Mouse (Mus musculus): Measurements from ENCODE around the gene Zmynd19. TPM values are rescaled to one million over a fixed set of nuclear protein-coding genes. Genes with fewer than 3 reads are reported as not detected.

The Zmynd19 gene
- 55.2 and 55.5 TPM in 2 replicates for total RNA-seq (2017)

DNA sequence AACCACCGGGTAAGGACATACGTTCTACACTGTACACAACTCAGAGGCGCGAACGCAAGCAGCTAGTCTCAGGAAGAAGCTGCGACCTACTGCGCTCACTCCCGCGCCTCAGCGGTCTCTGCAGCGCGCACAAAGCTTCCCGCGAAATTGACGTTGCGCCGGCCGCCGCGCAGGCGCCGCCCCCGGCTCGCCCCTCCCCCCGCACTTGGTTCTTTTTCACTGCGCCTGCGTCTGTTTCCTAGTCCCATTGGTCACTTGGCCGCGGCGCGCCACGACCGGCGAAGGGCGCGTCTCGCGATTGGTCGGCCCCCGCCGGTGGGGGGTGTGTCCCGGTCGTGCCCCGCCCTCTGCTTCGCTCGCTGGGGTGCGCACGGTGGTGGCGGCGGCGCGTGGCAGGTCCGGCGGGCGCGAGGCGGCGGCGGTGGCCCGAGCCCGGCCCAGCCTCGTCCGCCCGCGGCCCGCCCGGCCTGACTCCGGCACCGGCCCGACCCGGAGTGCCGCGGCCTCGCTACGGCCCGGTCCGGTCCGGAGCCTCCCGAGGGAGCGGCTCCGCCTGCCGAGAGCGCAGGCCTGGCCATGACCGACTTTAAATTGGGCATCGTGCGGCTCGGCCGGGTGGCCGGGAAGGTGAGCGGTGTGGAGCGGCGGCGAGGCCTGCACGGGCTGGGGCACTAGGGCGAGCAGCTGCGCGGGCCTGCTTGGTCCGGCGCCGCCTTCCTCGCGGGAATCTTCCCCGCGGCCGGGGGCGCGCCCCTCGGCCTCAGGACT lies at the start of gene Zmynd19:
Gene Zmynd19, plus strand, starts transcription at position 372 of the 768 bp plus-strand sequence.
- ATAC-seq (replicated peaks; ENCODE audit: low read depth, poor library complexity, severe bottlenecking) = peak; percentile 97

DNA sequence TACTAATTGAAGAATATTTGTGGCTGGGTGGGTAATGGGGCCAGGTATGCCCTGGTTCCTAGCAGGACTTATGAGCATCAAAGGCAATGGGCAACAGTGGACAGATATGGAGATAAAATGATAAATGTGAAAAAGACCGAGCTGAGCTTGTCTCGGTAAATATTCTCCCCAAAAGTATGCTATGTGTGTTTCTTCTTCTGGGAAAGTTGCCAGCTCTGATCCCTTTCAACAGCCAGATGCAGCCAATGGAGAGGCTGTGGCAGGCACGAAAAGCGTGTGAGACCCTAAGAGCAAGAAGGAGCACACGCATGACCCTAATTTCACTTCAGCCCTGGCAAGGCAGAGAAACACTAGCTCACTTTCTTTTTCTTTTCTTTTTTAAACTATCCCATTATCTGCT lies 48.5 kb upstream of the Zmynd19 start:
- ATAC-seq (replicated peaks; ENCODE audit: low read depth, poor library complexity, severe bottlenecking) = no peak

DNA sequence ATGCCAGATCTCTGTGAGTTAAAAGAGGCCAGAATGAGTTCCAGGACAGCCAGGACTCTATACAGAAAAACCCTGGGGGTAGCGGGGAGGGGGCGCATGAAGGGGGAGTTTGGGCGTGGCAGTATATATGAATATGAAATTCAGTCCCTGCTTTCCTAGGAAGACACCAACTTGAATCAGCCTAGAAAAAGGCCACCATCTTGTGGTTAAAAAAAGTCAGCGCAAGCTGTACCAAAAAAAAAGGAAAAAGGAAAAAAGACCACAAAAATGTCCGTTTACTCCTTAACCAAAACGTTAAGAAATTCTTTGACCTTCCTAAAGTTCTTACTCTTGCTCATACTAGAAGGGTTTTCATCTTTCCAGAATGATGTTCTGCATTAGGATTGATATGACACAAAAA lies 46.6 kb upstream of the Zmynd19 start:
- no peak for ATAC-seq (replicated peaks; ENCODE audit: low read depth, poor library complexity, severe bottlenecking)

DNA sequence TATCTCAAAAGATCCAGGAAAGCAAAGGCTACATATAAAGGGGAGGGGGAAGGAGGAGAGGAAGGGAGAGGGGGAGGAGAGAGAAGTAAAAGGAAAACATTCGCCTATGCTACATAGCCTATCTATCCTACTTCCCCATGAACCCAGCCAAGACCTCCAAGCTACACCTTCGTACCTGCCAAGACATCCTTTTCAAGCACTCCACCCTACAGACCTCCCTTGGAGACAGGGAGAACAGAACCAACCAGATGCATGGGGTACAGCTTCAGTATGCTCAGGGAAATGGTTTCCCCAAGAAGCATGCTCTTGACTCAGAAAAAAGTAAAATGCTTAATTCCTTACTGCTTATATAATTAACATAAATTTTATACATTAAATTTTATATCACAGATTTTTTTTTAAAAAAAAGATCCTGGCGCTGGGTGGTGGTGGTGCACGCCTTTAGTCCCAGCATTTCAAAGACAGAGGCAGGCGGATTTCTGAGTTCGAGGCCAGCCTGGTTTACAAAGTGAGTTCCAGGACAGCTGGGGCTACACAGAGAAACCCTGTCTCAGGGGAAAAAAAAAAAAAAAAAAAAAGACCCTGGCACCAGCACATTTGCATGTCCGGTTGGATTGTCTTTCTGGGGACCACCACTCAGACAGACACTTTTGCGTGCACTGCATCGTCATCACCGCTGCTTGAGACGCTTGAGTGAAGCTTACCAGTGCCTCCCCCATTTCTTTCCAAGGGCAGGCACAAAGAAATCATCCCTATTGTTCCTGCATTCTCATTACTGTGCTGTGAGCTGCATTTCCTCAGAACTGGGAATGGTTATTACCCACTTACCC lies 44.6 kb upstream of the Zmynd19 start:
- ATAC-seq (replicated peaks; ENCODE audit: low read depth, poor library complexity, severe bottlenecking) = no peak

DNA sequence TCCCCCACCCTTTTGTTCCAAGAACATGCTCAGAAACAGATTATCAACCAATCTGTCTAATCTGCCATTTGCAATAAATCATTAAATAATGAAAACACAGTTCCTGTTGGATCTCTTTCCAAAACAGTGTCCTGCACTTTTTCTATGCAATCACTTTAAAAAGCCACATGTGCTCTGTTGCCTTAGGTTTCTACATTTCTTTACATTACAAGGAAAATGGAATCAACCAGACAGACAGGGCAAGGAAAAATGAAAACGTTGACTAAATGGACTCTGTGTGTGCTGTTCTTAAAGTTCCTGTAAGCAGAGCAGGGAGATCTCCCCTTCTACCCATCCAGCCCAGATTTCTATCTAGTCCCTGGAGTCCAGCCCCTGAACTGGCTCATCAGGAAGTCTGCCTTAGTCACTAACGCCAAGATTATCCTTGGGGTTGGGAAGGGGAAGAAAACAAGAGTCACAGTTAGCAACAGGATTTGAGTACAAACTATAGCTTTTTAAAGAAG lies 43.9 kb upstream of the Zmynd19 start:
- ATAC-seq (replicated peaks; ENCODE audit: low read depth, poor library complexity, severe bottlenecking) = no peak

DNA sequence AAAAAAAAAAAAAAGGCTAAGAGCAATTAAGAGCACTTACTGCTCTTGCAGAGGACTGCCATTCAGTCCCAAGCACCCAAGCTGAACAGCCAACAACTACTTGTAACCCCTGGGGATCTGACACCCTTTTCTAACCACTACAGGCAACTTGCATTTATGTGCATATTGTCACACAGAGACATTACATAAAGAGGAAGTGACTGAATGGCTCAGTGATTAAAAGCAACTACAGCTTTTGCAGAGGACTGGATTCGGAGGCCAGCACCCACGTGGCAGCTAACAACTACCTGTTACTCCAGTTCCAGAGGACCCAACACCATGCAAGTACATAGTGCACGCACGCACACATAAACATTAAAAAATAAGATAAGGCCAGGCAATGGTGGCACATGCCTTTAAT lies 39.1 kb upstream of the Zmynd19 start:
- ATAC-seq (replicated peaks; ENCODE audit: low read depth, poor library complexity, severe bottlenecking) = peak; percentile 77

DNA sequence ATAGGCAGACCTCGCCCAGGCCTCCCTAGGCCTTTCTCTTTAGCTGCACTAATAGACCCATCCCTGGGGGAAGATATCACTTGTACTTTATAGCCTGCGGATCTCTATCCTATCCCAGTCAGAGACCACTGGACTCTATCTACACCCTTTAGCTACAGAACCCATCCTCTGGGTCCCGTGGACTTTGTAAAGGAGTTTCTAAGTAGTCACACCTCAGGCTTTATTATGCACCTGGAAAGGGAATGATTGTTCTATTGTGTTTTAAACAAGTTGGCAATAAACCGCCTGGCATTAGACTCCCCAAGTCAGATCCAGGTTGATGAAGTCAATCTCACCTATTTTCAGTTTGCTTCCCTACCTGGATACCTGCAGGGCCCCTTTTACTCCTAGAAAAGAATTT lies 37.4 kb upstream of the Zmynd19 start:
- ATAC-seq (replicated peaks; ENCODE audit: low read depth, poor library complexity, severe bottlenecking) = no peak

DNA sequence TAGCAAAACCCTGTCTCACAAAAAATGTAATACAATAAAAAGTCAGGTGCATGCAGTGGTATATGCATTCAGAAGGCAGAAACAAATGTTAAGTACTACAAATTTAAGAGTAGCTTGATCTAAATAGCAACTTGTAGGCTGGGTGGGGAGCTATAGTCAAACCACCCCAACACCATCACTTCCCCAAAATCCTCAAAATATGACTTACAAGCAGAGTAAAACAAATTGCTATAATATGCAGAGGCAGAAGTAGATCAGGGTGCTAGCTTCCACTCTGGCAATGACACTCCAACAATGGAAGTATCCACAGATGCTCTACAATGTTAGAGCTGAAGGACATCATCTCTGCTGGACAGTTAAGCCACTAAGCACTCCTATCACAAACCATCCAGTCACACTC lies 37.0 kb upstream of the Zmynd19 start:
- ATAC-seq (replicated peaks; ENCODE audit: low read depth, poor library complexity, severe bottlenecking) = no peak

DNA sequence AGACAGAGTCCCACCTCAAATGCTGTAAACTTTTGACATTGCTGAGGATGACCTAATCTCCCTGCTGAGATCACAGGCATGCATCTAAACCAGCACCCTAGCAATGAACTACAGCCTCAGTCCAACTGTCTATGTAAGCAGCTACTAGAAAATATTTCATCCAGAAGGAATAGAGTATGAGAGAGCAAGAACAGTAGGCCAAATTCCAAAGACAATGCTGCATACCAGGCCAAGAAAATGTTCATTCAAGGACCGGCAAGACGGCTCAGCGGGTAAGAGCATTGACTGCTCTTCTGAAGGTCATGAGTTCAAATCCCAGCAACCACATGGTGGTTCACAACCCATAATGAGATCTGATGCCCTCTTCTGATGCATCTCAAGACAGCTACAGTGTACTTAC lies 34.8 kb upstream of the Zmynd19 start:
- ATAC-seq (replicated peaks; ENCODE audit: low read depth, poor library complexity, severe bottlenecking) = no peak

DNA sequence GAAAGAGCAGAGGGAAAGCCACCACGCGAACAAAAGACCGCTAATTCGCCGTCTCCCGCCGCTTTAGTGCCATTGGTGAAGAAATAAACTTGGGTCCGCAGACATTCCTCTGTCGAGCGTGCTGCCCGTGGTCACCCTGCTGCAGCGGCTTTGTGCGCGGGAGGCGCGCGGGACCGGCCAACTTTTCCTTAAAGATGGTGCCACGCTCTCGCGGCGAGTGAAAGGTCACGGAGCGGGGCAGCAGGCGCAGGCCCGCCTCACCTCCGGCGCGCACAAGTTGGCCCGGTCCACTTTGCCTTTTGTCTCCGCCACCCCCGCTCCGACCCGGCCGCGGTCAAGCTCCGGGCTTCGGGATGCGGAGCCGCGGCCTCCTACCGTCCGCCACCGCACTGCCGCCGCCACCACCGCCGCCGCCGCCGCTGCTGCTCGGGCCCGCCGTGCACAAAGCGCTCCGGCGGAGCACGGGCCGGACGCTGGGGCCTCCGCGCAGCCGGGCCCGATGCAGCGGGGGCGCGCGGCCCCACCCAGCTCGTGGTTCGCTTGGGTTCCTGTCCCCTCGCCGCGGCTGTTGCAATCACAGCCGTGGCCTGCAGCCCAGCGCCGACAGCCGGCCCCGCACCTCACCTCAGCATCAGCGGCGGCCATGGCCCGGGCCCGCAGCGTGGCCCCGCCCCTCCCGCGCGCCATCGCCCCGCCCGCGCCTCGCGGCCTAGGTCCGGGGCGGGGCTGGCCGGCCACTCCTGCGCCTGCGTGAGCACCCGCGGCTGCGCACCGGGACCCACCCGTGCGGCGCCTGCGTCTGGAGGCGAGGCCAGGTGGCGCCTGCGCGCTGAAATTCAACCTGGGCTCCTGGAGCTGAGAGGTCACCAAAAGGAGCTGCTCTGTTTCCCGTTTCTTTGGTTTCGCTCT lies 30.4 kb upstream of the Zmynd19 start, which contains the start of gene Ehmt1:
Gene Ehmt1, minus strand, starts transcription at position 685 of the 909 bp plus-strand sequence.
- ATAC-seq (replicated peaks; ENCODE audit: low read depth, poor library complexity, severe bottlenecking) = peak; percentile 88

DNA sequence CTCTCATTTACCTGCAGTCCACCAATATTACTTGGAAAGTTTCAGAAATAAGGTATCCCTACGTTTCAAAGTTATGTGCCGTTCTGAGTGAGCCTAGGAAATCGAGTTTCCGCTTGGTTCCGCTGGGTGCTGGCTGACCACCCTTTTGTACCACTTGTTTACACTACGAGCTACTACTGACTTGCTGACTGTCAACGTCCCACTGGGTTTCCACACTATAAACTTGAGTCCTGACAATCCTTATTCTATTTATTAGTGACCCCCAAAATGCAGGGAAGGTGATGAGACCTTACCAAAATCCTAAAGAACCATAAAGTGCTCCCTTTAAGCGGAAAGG lies 29.8 kb upstream of the Zmynd19 start:
- ATAC-seq (replicated peaks; ENCODE audit: low read depth, poor library complexity, severe bottlenecking) = peak; percentile 61

DNA sequence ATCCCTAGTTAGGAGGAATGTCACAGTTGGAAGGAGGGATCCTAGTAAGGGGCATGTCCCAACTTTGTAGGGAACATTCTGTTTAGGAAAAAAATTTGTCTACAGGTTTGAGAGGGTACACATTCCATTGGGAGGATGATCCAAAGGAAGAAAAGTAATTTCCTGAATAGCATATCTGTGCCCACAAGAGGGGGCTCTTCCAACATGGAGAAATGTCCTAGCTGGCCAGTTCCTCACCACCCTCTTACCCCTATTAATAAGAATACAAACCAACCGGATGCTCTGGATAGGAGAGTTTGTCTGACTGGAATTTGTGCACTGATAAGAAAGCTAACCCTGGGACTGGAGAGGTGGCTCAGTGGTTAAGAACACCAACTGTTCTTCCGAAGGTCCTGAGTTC lies 26.0 kb upstream of the Zmynd19 start:
- ATAC-seq (replicated peaks; ENCODE audit: low read depth, poor library complexity, severe bottlenecking) = 0 out of 2 replicates have a peak, but pooled peaks have one; percentile 10

DNA sequence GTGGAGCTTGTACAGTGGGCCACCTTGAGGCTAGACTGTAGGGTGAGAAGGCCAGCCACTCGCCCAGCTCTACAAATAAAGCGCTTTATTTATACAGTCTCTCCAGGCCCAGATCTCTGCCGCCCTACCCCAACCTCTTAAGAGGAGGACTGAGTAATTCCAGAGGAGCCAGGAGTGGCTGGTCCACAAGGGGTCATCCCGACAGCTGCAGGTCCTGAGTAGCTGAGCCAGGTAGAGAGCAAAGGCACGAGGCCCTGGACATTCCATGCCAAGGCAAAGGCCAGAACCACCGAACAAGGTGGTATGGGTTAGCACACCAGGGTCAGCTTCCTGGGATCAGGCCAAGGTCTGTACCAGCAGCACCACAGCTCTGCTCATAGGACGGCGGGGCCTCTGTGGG lies 24.3 kb upstream of the Zmynd19 start:
- ATAC-seq (replicated peaks; ENCODE audit: low read depth, poor library complexity, severe bottlenecking) = no peak

DNA sequence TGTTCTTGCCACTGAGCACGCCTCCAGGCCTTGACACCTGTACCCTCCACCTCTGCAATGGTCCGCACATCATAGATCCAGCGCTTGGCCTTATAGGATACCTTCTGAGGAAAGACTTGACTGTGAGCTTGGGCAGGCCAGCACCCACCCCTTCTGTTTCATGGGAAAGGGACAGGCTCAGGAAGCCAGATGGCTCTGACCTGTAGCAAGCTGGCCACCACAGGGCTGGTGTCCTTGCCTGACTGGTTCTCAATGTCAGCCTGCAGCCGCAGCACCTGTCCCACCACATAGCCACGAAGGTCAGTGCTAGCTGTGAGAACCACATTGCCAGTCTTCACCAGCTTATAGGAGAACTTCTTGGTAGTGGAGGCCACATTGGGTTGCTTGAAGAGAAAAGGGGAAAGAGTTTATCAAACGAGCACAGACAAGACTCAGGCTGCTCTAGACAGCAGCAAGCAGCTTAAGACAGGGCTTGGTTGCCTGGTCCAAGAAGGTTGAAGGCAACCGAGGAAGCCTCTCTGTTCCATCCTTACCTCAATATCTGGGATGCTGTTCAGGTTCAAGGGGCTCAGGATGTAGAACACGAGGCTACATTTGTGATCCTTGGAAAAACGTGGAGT lies 23.1 kb upstream of the Zmynd19 start:
- ATAC-seq (replicated peaks; ENCODE audit: low read depth, poor library complexity, severe bottlenecking) = no peak

DNA sequence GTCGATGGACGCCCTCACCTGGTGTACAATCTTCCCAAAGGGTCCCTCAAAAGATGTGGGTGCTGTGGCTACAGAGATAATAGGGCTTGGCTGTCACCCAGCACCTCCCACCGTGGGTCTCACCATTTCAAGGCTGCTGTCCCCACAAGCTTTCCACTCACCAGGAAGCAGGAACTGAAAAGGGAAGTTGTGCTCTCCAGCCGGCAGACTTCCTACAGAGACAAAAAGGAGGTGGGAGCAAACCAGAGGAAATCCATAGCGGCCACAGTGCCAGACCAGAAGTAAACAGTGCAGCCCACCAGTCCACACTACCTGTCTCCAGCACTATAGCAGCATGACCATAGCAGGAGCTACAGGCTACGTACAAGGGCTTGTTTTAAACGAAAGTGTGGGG lies 22.6 kb upstream of the Zmynd19 start:
- peak; percentile 57 for ATAC-seq (replicated peaks; ENCODE audit: low read depth, poor library complexity, severe bottlenecking)

DNA sequence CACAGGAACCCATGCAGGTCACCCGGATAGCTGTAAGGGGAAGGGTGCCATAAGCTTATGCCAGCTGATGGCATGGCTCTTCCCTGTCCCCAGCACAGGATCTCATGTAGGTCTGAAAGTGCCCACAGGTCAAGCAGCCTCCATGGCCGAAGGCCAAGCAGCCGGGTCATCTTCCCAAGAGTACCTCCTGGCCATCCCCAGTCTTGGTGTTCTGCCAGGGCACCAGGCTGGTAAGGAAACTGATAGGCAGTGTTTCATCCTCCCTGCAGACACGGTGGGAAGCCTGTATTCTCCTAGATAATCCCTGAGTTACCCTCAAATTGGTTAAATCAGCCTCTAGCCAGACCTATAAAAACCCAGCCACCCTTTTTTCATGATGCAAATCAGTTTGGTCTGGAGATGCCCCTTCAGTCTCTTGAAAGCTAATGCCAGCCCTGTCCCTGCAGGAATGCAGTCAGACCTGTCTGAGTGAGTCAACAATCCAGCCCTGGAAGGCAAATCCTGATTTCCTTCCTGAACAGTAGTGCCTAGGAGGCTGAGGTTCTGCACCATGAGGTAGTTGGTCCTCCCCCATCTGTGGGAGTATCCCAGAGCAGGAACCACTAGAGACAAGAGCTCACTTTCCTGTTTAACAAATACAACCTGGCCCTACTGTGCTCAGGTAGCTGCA lies 21.6 kb upstream of the Zmynd19 start:
- no peak for ATAC-seq (replicated peaks; ENCODE audit: low read depth, poor library complexity, severe bottlenecking)

DNA sequence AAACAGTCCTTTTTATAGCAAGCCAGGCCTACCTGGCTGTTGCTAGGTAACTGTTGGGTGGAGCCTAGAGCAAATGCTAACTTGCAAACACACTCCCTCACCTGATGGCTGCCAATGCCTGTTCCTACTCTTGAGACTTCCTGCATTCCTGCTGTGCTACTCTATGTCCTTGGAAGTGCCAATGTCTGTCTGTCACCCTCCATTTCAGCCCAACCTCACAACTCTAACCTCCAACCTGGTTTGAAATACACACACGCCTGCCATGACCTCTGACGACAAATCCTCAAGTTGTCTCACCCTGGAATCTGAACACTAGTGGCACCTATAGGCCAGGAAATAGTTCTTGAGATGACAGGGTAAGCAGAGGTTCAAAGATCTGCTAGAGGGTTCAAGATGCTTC lies 20.5 kb upstream of the Zmynd19 start:
- ATAC-seq (replicated peaks; ENCODE audit: low read depth, poor library complexity, severe bottlenecking) = no peak

DNA sequence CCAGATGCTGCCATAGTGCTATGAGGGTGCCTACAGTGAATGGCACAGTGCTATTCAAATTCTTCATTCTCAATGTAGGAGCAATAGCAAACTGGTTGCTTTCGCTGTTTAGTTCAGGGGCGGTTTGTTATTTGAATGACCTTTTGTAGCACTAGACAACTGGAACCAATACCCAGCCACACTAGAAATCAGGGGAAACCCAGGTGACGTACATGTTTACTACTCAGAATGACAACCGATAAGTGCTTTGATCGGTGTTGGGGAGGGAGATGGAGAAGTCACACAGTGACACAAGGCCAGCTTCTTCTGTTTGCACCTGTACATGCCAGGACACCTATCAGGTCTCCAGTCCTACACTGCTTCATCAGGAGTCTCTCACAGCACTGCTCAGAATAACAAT lies 20.0 kb upstream of the Zmynd19 start:
- no peak for ATAC-seq (replicated peaks; ENCODE audit: low read depth, poor library complexity, severe bottlenecking)

DNA sequence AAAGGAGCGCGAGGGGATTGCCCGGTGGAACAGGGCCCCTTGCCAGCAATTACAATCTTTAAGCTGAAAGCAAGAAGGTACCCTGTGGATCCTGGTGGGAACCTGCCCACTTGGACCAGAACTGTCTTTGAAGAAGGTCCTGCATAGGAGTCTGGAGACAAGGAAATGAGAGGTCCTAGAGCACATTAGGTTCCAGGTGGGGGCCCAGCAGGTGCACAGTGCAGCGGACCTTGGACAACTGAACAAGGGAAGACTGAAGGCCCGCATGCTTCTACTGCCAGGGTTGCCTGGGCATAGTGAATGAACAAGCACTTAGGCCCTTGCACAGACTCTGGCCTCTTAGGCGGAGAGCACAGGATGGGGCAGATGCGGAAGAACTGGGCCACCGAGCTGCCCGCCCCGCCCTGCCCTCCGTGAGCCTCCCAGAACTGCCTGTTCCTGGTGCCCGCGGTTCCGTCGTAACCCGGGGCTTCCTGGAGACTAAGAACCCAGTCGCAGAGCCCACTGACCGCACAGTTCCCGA lies 15.1 kb upstream of the Zmynd19 start:
- ATAC-seq (replicated peaks; ENCODE audit: low read depth, poor library complexity, severe bottlenecking) = peak; percentile 43; the same call in 1 of the 2 replicates

Data from common myeloid progenitor, adult 5-6 weeks (primary cell).